Mouse (Mus musculus): ENCODE measurements around the gene Trpm6. TPM values are rescaled to one million over a fixed set of nuclear protein-coding genes. Genes with fewer than 3 reads are reported as not detected.

Gene Trpm6
- total and polyA plus RNA-seq, 3 experiments = 0.01 TPM; not detected in 2

GRCm38 (mm10) chr19:18771561-18771960, 21.8 kb downstream of the Trpm6 start:
- no peaks in the 10 kb centered on the region for H3K4me1 ChIP-seq (ENCODE audit: control insufficient read depth in 1 of 2, insufficient read depth in 2 of 2, low read length in 2 of 2)
- no peaks in the 10 kb centered on the region for H3K36me3 ChIP-seq (ENCODE audit: control insufficient read depth in 1 of 2, insufficient read depth in 2 of 2, low read length in 2 of 2)
- H3K27me3 ChIP-seq (ENCODE audit: control insufficient read depth in 1 of 2, insufficient read depth in 2 of 2, low read length in 2 of 2) = peaks cover 6% of the 10 kb centered on the region in 2 experiments; a peak in 3 of 4 replicates
- TF ChIP-seq TAL1 (IDR thresholded peaks at IDR 0.05; ENCODE audit: low read length) (no peak), POLR2A (IDR thresholded peaks at IDR 0.05; ENCODE audit: control insufficient read depth in 1 of 2, insufficient read depth in 1 of 2, low read depth in 1 of 2, low read length in 2 of 2, poor library complexity in 1 of 2) (no peak), POLR2AphosphoS5 (IDR thresholded peaks at IDR 0.05; ENCODE audit: borderline replicate concordance, low read depth, low read length) (no peak), USF2 (IDR thresholded peaks at IDR 0.05; ENCODE audit: borderline replicate concordance in 1 of 2, insufficient read depth in 1 of 2, low read depth in 1 of 2, low read length in 2 of 2) (no peak), SMC3 (IDR thresholded peaks at IDR 0.05; ENCODE audit: low read depth, low read length) (no peak), RAD21 (IDR thresholded peaks at IDR 0.05; ENCODE audit: low read depth, low read length) (no peak), MAX (IDR thresholded peaks at IDR 0.05; ENCODE audit: low read length) (no peak), ZNF384 (IDR thresholded peaks at IDR 0.05; ENCODE audit: low read depth, low read length) (no peak), SIN3A (IDR thresholded peaks at IDR 0.05; ENCODE audit: low read length) (no peak), USF1 (IDR thresholded peaks at IDR 0.05; ENCODE audit: low read depth, low read length) (no peak), TCF12 (IDR thresholded peaks at IDR 0.05; ENCODE audit: low read depth, low read length) (no peak), ELF1 (IDR thresholded peaks at IDR 0.05; ENCODE audit: low read depth, low read length) (no peak), MAFK (IDR thresholded peaks at IDR 0.05; ENCODE audit: borderline replicate concordance, low read depth, low read length) (no peak), MYC (IDR thresholded peaks at IDR 0.05; ENCODE audit: low read depth, low read length) (no peak), MYB (IDR thresholded peaks at IDR 0.05; ENCODE audit: low read depth, low read length) (no peak), MAZ (IDR thresholded peaks at IDR 0.05; ENCODE audit: low read depth, low read length) (no peak)
- H3K9me3 ChIP-seq (replicated peaks; ENCODE audit: insufficient read depth, low read length) = no peaks in the 10 kb centered on the region
- H3K79me2 ChIP-seq (ENCODE audit: control insufficient read depth, insufficient read depth, low read length, poor library complexity) = no peaks in the 10 kb centered on the region
- H3K4me3 ChIP-seq (ENCODE audit: control insufficient read depth in 1 of 2, insufficient read depth in 1 of 2, low read depth in 2 of 2, low read length in 2 of 2) = no peak overlapping the region
- DNase-seq (ENCODE audit: low read depth, low spot score) = no peak
- no peak overlapping the region for H3K9ac ChIP-seq (ENCODE audit: control insufficient read depth, low read depth, low read length, poor library complexity, severe bottlenecking)
- H3K27ac ChIP-seq (ENCODE audit: control insufficient read depth, low read depth, low read length) = no peak overlapping the region

DNA sequence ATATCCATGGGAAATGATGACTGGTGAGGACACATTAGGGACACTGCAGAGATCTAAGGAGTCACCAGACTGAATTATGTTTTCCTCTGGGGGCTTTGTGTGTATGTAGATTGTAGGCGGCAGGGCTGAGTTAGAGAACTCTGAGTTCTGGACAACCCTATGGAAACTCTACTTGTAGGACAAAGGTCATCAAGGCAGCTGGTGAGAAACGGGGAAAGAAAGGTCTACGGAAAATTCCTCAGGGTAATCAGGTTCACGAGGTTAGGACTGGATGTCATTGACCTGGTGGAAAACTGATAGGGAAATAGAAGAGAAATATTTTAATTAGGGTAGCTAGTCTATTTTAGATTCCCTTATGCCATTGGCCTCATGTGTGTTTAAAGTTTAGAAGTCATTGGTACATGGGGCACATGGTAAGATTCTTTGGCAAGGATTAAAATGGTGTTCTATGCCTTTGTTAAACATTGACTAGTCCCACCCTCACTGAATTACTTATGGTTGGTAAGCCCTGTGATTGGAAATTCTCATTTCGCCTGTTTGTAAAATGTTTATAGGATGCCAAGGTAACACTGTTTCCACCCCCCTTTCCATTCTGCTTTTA, 23.2 kb downstream of the Trpm6 start:
- H3K36me3 ChIP-seq (ENCODE audit: control insufficient read depth in 1 of 2, insufficient read depth in 2 of 2, low read length in 2 of 2) = no peaks in the 10 kb centered on the region
- H3K27ac ChIP-seq (ENCODE audit: control insufficient read depth, low read depth, low read length) = no peak overlapping the region
- H3K4me1 ChIP-seq (ENCODE audit: control insufficient read depth in 1 of 2, insufficient read depth in 2 of 2, low read length in 2 of 2) = no peaks in the 10 kb centered on the region
- no peaks in the 10 kb centered on the region for H3K79me2 ChIP-seq (ENCODE audit: control insufficient read depth, insufficient read depth, low read length, poor library complexity)
- no peak overlapping the region for H3K4me3 ChIP-seq (ENCODE audit: control insufficient read depth in 1 of 2, insufficient read depth in 1 of 2, low read depth in 2 of 2, low read length in 2 of 2)
- peaks cover 3 to 4% of the 10 kb centered on the region in 2 experiments; a peak in 3 of 4 replicates for H3K27me3 ChIP-seq (ENCODE audit: control insufficient read depth in 1 of 2, insufficient read depth in 2 of 2, low read length in 2 of 2)
- DNase-seq (ENCODE audit: low read depth, low spot score) = no peak
- H3K9ac ChIP-seq (ENCODE audit: control insufficient read depth, low read depth, low read length, poor library complexity, severe bottlenecking) = no peak overlapping the region
- no peaks in the 10 kb centered on the region for H3K9me3 ChIP-seq (replicated peaks; ENCODE audit: insufficient read depth, low read length)
- TF ChIP-seq CHD1 (IDR thresholded peaks at IDR 0.05; ENCODE audit: low read depth, low read length) (no peak), MEF2A (IDR thresholded peaks at IDR 0.05; ENCODE audit: extremely low read depth, insufficient replicate concordance, low read depth, low read length, poor library complexity, severe bottlenecking) (no peak), TCF12 (IDR thresholded peaks at IDR 0.05; ENCODE audit: low read depth, low read length) (no peak), POLR2AphosphoS5 (IDR thresholded peaks at IDR 0.05; ENCODE audit: borderline replicate concordance, low read depth, low read length) (no peak), GATA1 (IDR thresholded peaks at IDR 0.05; ENCODE audit: low read depth, low read length) (no peak), ZC3H11A (IDR thresholded peaks at IDR 0.05; ENCODE audit: low read depth, low read length) (no peak), USF2 (IDR thresholded peaks at IDR 0.05; ENCODE audit: borderline replicate concordance in 1 of 2, insufficient read depth in 1 of 2, low read depth in 1 of 2, low read length in 2 of 2) (no peak), RAD21 (IDR thresholded peaks at IDR 0.05; ENCODE audit: low read depth, low read length) (no peak), POLR2AphosphoS2 (IDR thresholded peaks at IDR 0.05; ENCODE audit: low read length) (no peak), ELF1 (IDR thresholded peaks at IDR 0.05; ENCODE audit: low read depth, low read length) (no peak), ZNF384 (IDR thresholded peaks at IDR 0.05; ENCODE audit: low read depth, low read length) (no peak), ETS1 (IDR thresholded peaks at IDR 0.05; ENCODE audit: low read depth, low read length) (no peak), SMC3 (IDR thresholded peaks at IDR 0.05; ENCODE audit: low read depth, low read length) (no peak), CHD2 (IDR thresholded peaks at IDR 0.05; ENCODE audit: low read length) (no peak), MAFK (IDR thresholded peaks at IDR 0.05; ENCODE audit: borderline replicate concordance, low read depth, low read length) (no peak), MYB (IDR thresholded peaks at IDR 0.05; ENCODE audit: low read depth, low read length) (no peak), SIN3A (IDR thresholded peaks at IDR 0.05; ENCODE audit: low read length) (no peak), GABPA (IDR thresholded peaks at IDR 0.05; ENCODE audit: low read depth, low read length) (no peak)
